Mouse (Mus musculus) heart, embryonic 14.5 days (tissue): ENCODE data around the gene Ift81. TPM values are rescaled to one million over a fixed set of nuclear protein-coding genes. Genes with fewer than 3 reads are reported as not detected.

ENCODE experiments used
- ATAC-seq: fragments of 200-750 bp; cut with Nextera tagmentation; 2 replicates; pipeline ENCODE4 v1.8.0; 2017; ENCODE audit warnings: low read depth, moderate TSS enrichment; ENCODE audit not compliant: insufficient number of reproducible peaks, insufficient read depth, low FRiP score
- H3K27ac ChIP-seq, 2 experiments: fragments of 200-500 bp in 1 of 2; fragments of 300-500 bp in 1 of 2; sonication (generic) in 1 of 2; replicated peaks in 1 of 2; 2 replicates each; pipeline ENCODE4 v1.5.1; 2012 to 2014; ENCODE audit warnings: low read depth in 2 of 2, low read length in 2 of 2, control low read depth in 1 of 2, mild to moderate bottlenecking in 1 of 2, mixed read lengths in 1 of 2; ENCODE audit not compliant: control insufficient read depth in 1 of 2, insufficient read depth in 1 of 2
- H3K27me3 ChIP-seq: fragments of 300-500 bp; sonication (generic); 2 replicates; pipeline ENCODE4 v1.6.1; 2014; ENCODE audit warnings: mild to moderate bottlenecking, low read length, control low read depth; ENCODE audit not compliant: control insufficient read depth, insufficient read depth
- H3K36me3 ChIP-seq: fragments of 300-500 bp; sonication (generic); 2 replicates; pipeline ENCODE4 v1.6.1; 2014; ENCODE audit warnings: mild to moderate bottlenecking, control low read depth, low read length, mixed read lengths; ENCODE audit not compliant: control insufficient read depth, insufficient read depth
- H3K4me1 ChIP-seq, 2 experiments: fragments of 200-500 bp in 1 of 2; fragments of 300-500 bp in 1 of 2; sonication (generic) in 1 of 2; 2 replicates each; pipeline ENCODE4 v1.6.1; 2012 to 2014; ENCODE audit warnings: low read length in 2 of 2, control low read depth in 1 of 2, mixed read lengths in 1 of 2; ENCODE audit not compliant: control insufficient read depth in 2 of 2, insufficient read depth in 2 of 2
- H3K4me2 ChIP-seq: fragments of 300-500 bp; sonication (generic); 2 replicates; pipeline ENCODE4 v1.6.1; 2014; ENCODE audit warnings: mild to moderate bottlenecking, low read length
- H3K4me3 ChIP-seq, 2 experiments: fragments of 200-500 bp in 1 of 2; fragments of 300-500 bp in 1 of 2; sonication (generic) in 1 of 2; 2 replicates each; pipeline ENCODE4 v1.5.1; 2012 to 2014; ENCODE audit warnings: low read length in 2 of 2, mild to moderate bottlenecking in 2 of 2, control low read depth in 1 of 2, low read depth in 1 of 2, moderate library complexity in 1 of 2; ENCODE audit not compliant: control insufficient read depth in 1 of 2, insufficient read depth in 1 of 2
- H3K9ac ChIP-seq: fragments of 300-500 bp; sonication (generic); 2 replicates; pipeline ENCODE4 v1.6.1; 2014; ENCODE audit warnings: mild to moderate bottlenecking, low read length
- H3K9me3 ChIP-seq: fragments of 300-500 bp; sonication (generic); 2 replicates; pipeline ENCODE4 v1.6.1; 2016; ENCODE audit warnings: low read length, control low read depth; ENCODE audit not compliant: control insufficient read depth
- WGBS: fragments of 180-500 bp; shearing (Covaris S2); extraction: QIAGEN DNeasy Blood & Tissue Kit; methylation state at CpG from one replicate; pipeline ENCODE4 v1.1.7; 2014; 5-methylcytosine and 5-hydroxymethylcytosine counted together
- polyA plus RNA-seq: library from polyadenylated mRNA; unstranded; fragments of >200 nt; fragmentation: Nextera tagmentation; extraction: Ambion mirVana; gene quantifications from 2 replicates; pipeline ENCODE4 v1.2.1, GENCODE M21; 2014

Gene Ift81
- polyA plus RNA-seq, 1 experiment from 2014 or later = 41.2 TPM

- Histone ChIP-seq H3K27ac (0 out of 4 replicates have a peak within 1 kb of the TSS, but pooled peaks of 1 of the 2 experiments have one; percentile 8), H3K4me2 (peak within 1 kb of the TSS; percentile 34; the same call in 1 of the 2 replicates), H3K9me3 (no peaks in the 10 kb centered on the region), H3K36me3 (no peaks in the 10 kb centered on the region), H3K4me1 (peaks cover 10 to 17% of the 10 kb centered on the region in 2 experiments; a peak in 2 of 4 replicates), H3K4me3 (no peak within 1 kb of the TSS), H3K9ac (no peak within 1 kb of the TSS), H3K27me3 (no peaks in the 10 kb centered on the region)
- 68% methylated on average over 12 of the region's 12 CpGs for whole genome bisulfite sequencing
- ATAC-seq = no peak
These were observed 29.4 kb upstream of the Ift81 start, which contains the start of gene P2rx7 for GRCm38 (mm10) chr5:122643701-122644100. P2rx7 (plus strand) TSS chr5:122643911.

GRCm38 (mm10) chr5:122639986-122640385, 25.7 kb upstream of the Ift81 start:
- H3K27ac ChIP-seq = no peak overlapping the region
- H3K36me3 ChIP-seq = no peaks in the 10 kb centered on the region
- H3K27me3 ChIP-seq = no peaks in the 10 kb centered on the region
- no peak overlapping the region for H3K9ac ChIP-seq
- no peak overlapping the region for H3K4me3 ChIP-seq
- 79% methylated on average over 5 of the region's 5 CpGs for WGBS
- no peak overlapping the region for H3K4me2 ChIP-seq
- peaks cover 12 to 13% of the 10 kb centered on the region in 2 experiments; a peak in 2 of 4 replicates for H3K4me1 ChIP-seq
- no peak for ATAC-seq
- no peaks in the 10 kb centered on the region for H3K9me3 ChIP-seq

- no peaks in the 10 kb centered on the region for H3K27me3 ChIP-seq
- no peak for ATAC-seq
- H3K9me3 ChIP-seq = no peaks in the 10 kb centered on the region
- no peaks in the 10 kb centered on the region for H3K36me3 ChIP-seq
- no peak overlapping the region for H3K4me2 ChIP-seq
- H3K27ac ChIP-seq = no peak overlapping the region
- WGBS = 96% methylated on average over 4 of the region's 4 CpGs
- H3K9ac ChIP-seq = no peak overlapping the region
- H3K4me1 ChIP-seq = peaks cover 12 to 13% of the 10 kb centered on the region in 2 experiments; a peak in 2 of 4 replicates
- H3K4me3 ChIP-seq = no peak overlapping the region
These were observed 25.2 kb upstream of the Ift81 start for GRCm38 (mm10) chr5:122639517-122639916.

- H3K4me3 ChIP-seq = no peak overlapping the region
- no peak for ATAC-seq
- no peaks in the 10 kb centered on the region for H3K36me3 ChIP-seq
- no peak overlapping the region for H3K4me2 ChIP-seq
- H3K4me1 ChIP-seq = peaks cover 6 to 13% of the 10 kb centered on the region in 2 experiments; a peak in 2 of 4 replicates
- no peak overlapping the region for H3K27ac ChIP-seq
- WGBS = 49% methylated on average over 2 of the region's 2 CpGs
- no peak overlapping the region for H3K9ac ChIP-seq
- no peaks in the 10 kb centered on the region for H3K27me3 ChIP-seq
- H3K9me3 ChIP-seq = no peaks in the 10 kb centered on the region
These were observed 24.0 kb upstream of the Ift81 start for GRCm38 (mm10) chr5:122638296-122638695.

GRCm38 (mm10) chr5:122636958-122637357, 22.6 kb upstream of the Ift81 start:
- WGBS = 20% methylated on average over 16 of the region's 16 CpGs
- H3K27ac ChIP-seq = no peak overlapping the region
- no peaks in the 10 kb centered on the region for H3K27me3 ChIP-seq
- peak overlapping the region; percentile 62 for H3K4me2 ChIP-seq
- H3K9ac ChIP-seq = peak overlapping the region; percentile 25; the same call in 1 of the 2 replicates
- no peaks in the 10 kb centered on the region for H3K36me3 ChIP-seq
- no peaks in the 10 kb centered on the region for H3K9me3 ChIP-seq
- ATAC-seq = no peak
- peak overlapping the region in 1 of 2 experiments; percentile 26; a peak in 2 of 4 replicates for H3K4me3 ChIP-seq
- peaks cover 6 to 13% of the 10 kb centered on the region in 2 experiments; a peak in 2 of 4 replicates for H3K4me1 ChIP-seq

GRCm38 (mm10) chr5:122636308-122636707, 22.0 kb upstream of the Ift81 start:
- no peak overlapping the region for H3K27ac ChIP-seq
- no peaks in the 10 kb centered on the region for H3K27me3 ChIP-seq
- WGBS = 75% methylated on average over 9 of the region's 9 CpGs
- no peak overlapping the region for H3K4me2 ChIP-seq
- H3K4me3 ChIP-seq = no peak overlapping the region
- H3K4me1 ChIP-seq = peaks cover 6 to 13% of the 10 kb centered on the region in 2 experiments; a peak in 2 of 4 replicates
- H3K9me3 ChIP-seq = no peaks in the 10 kb centered on the region
- no peak overlapping the region for H3K9ac ChIP-seq
- no peak for ATAC-seq
- no peaks in the 10 kb centered on the region for H3K36me3 ChIP-seq

- no peak for ATAC-seq
- Histone ChIP-seq H3K9ac (no peak overlapping the region), H3K4me3 (no peak overlapping the region), H3K27ac (no peak overlapping the region), H3K27me3 (no peaks in the 10 kb centered on the region), H3K9me3 (no peaks in the 10 kb centered on the region), H3K4me1 (peaks cover 6 to 13% of the 10 kb centered on the region in 2 experiments; a peak in 2 of 4 replicates), H3K4me2 (no peak overlapping the region), H3K36me3 (no peaks in the 10 kb centered on the region)
- 88% methylated on average over 8 of the region's 8 CpGs for WGBS
These were observed 20.9 kb upstream of the Ift81 start for GRCm38 (mm10) chr5:122635228-122635627.

- H3K27ac ChIP-seq = 0 out of 4 replicates have a peak overlapping the region, but pooled peaks have one; percentile 25 to 42
- ATAC-seq = peak; percentile 65
- peak overlapping the region; percentile 34; the same call in 1 of the 2 replicates for H3K9ac ChIP-seq
These were observed 12.9 kb upstream of the Ift81 start for GRCm38 (mm10) chr5:122627243-122627642.

More at GRCm38 (mm10) chr5:122627243-122627642, 12.9 kb upstream of the Ift81 start:
- H3K27me3 ChIP-seq = no peaks in the 10 kb centered on the region
- peaks cover 11 to 13% of the 10 kb centered on the region in 2 experiments for H3K4me1 ChIP-seq
- H3K4me3 ChIP-seq = no peak overlapping the region
- no peaks in the 10 kb centered on the region for H3K9me3 ChIP-seq
- H3K4me2 ChIP-seq = 0 out of 2 replicates have a peak overlapping the region, but pooled peaks have one; percentile 12
- no peaks in the 10 kb centered on the region for H3K36me3 ChIP-seq
- 17% methylated on average over 2 of the region's 2 CpGs for WGBS
